Mouse (Mus musculus): ENCODE data around the gene Tfdp2.
"Not testable (repeated sequence)": the region's sequence is repeated elsewhere in the genome, so short reads cannot be mapped to it uniquely, and the experiment has no call there.

The Tfdp2 gene

GRCm38 (mm10) chr9:96195885-96196622 lies at the start of gene Tfdp2:
TSS of gene Tfdp2 (plus strand) at chr9:96196275.
- peak; percentile 85 to 86 for DNase-seq (ENCODE audit: low spot score in 2 of 2)

- DNase-seq (ENCODE audit: low spot score in 2 of 2), result no peak
Measured at GRCm38 (mm10) chr9:96152801-96153200, 43.3 kb upstream of the Tfdp2 start.

GRCm38 (mm10) chr9:96158431-96158830 lies 37.6 kb upstream of the Tfdp2 start:
- DNase-seq (ENCODE audit: low spot score in 2 of 2), result no peak

- no peak for DNase-seq (ENCODE audit: low spot score in 2 of 2)
Measured at GRCm38 (mm10) chr9:96159047-96159446, 37.0 kb upstream of the Tfdp2 start.

GRCm38 (mm10) chr9:96160767-96161166 lies 35.3 kb upstream of the Tfdp2 start:
- no peak for DNase-seq (ENCODE audit: low spot score in 2 of 2)

- DNase-seq (ENCODE audit: low spot score in 2 of 2), result no peak
Measured at GRCm38 (mm10) chr9:96162421-96162820, 33.7 kb upstream of the Tfdp2 start.

GRCm38 (mm10) chr9:96163443-96163842 lies 32.6 kb upstream of the Tfdp2 start:
- no peak for DNase-seq (ENCODE audit: low spot score in 2 of 2)

GRCm38 (mm10) chr9:96163983-96164382 lies 32.1 kb upstream of the Tfdp2 start:
- DNase-seq (ENCODE audit: low spot score in 2 of 2), result not testable (repeated sequence)

- peak; percentile 49 to 61 for DNase-seq (ENCODE audit: low spot score in 2 of 2)
Measured at GRCm38 (mm10) chr9:96167168-96167585, 28.9 kb upstream of the Tfdp2 start.

GRCm38 (mm10) chr9:96170600-96170999 lies 25.5 kb upstream of the Tfdp2 start:
- DNase-seq (ENCODE audit: low spot score in 2 of 2), result no peak

GRCm38 (mm10) chr9:96184909-96185308 lies 11.2 kb upstream of the Tfdp2 start:
- no peak for DNase-seq (ENCODE audit: low spot score in 2 of 2)

- DNase-seq (ENCODE audit: low spot score in 2 of 2), result no peak
Measured at GRCm38 (mm10) chr9:96186701-96187100, 9.4 kb upstream of the Tfdp2 start.

- peak; percentile 71 to 72 for DNase-seq (ENCODE audit: low spot score in 2 of 2)
Measured at GRCm38 (mm10) chr9:96196636-96197181, 634 bp downstream of the Tfdp2 start.

GRCm38 (mm10) chr9:96197806-96198205 lies 1.7 kb downstream of the Tfdp2 start:
- DNase-seq (ENCODE audit: low spot score in 2 of 2), result no peak

GRCm38 (mm10) chr9:96203663-96204062 lies 7.6 kb downstream of the Tfdp2 start:
- no peak for DNase-seq (ENCODE audit: low spot score in 2 of 2)

GRCm38 (mm10) chr9:96207428-96207827 lies 11.4 kb downstream of the Tfdp2 start:
- no peak for DNase-seq (ENCODE audit: low spot score in 2 of 2)

- DNase-seq (ENCODE audit: low spot score in 2 of 2), result no peak
Measured at GRCm38 (mm10) chr9:96213036-96213645, 17.1 kb downstream of the Tfdp2 start.

- no peak for DNase-seq (ENCODE audit: low spot score in 2 of 2)
Measured at GRCm38 (mm10) chr9:96214171-96214570, 18.1 kb downstream of the Tfdp2 start.

GRCm38 (mm10) chr9:96217299-96217698 lies 21.2 kb downstream of the Tfdp2 start:
- DNase-seq (ENCODE audit: low spot score in 2 of 2), result no peak

- DNase-seq (ENCODE audit: low spot score in 2 of 2), result no peak
Measured at GRCm38 (mm10) chr9:96217799-96218198, 21.7 kb downstream of the Tfdp2 start.

- DNase-seq (ENCODE audit: low spot score in 2 of 2), result no peak
Measured at GRCm38 (mm10) chr9:96219114-96219669, 23.1 kb downstream of the Tfdp2 start.

GRCm38 (mm10) chr9:96220419-96220818 lies 24.3 kb downstream of the Tfdp2 start:
- DNase-seq (ENCODE audit: low spot score in 2 of 2), result no peak

GRCm38 (mm10) chr9:96223302-96223701 lies 27.2 kb downstream of the Tfdp2 start:
- no peak for DNase-seq (ENCODE audit: low spot score in 2 of 2)
